ENCODE assay signal across 8 mouse cellular contexts in genomic region chr17:29263840-29264633, GRCm38 (mm10). TPM values are rescaled to one million over a fixed set of nuclear protein-coding genes. Genes with fewer than 3 reads are reported as not detected.
DNase-seq lines count a peak whose midpoint lies in the region; ATAC-seq lines count a peak whose summit lies in the region.

Gene Ppil1, minus strand, starts transcription at chr17:29264186.

- H3K4me1 ChIP-seq in hindbrain, embryonic 10.5 days (replicated peaks), result peaks cover 47% of the 10 kb centered on the region

- peaks cover 29% of the 10 kb centered on the region for H3K36me3 ChIP-seq in hindbrain, embryonic 10.5 days

- H3K27ac ChIP-seq in hindbrain, embryonic 10.5 days, result peak within 1 kb of the TSS; percentile 97

- no peaks in the 10 kb centered on the region for H3K9me3 ChIP-seq in hindbrain, embryonic 10.5 days

- no peaks in the 10 kb centered on the region for H3K27me3 ChIP-seq in hindbrain, embryonic 10.5 days (ENCODE audit: insufficient read depth, poor library complexity, severe bottlenecking)

- peak; percentile 83 for DNase-seq in Muller cell, postnatal 12 days (ENCODE audit: inconsistent ontology term)
- peak; percentile 87 for DNase-seq in cerebellum, adult 8-10 months
- DNase-seq in hindbrain, embryonic 10.5 days (ENCODE audit: low spot score), result peak; percentile 89
- peak; percentile 75 to 88 for DNase-seq in layer of hippocampus, postnatal 14 days (ENCODE audit: low spot score in 2 of 2)
- DNase-seq in lung, postnatal 14 days, result peak; percentile 83
- DNase-seq in retina, adult 2 months (ENCODE audit: low read depth, low spot score), result peak; percentile 69
- DNase-seq in thymus, postnatal 36 days, result peak; percentile 82 to 83

- H3K4me3 ChIP-seq in hindbrain, embryonic 10.5 days, result peak within 1 kb of the TSS; percentile 94

- 8% methylated on average over 38 of the region's 38 CpGs for WGBS in hindbrain, embryonic 10.5 days

- peak; percentile 76 for ATAC-seq in frontal cortex, adult (ENCODE audit: low TSS enrichment)

RNA-seq across cellular contexts. Expression of gene Ppil1, which starts in this region (rescaled TPM):
- 173 and 211 TPM in 2 replicates for polyA plus RNA-seq in hindbrain, embryonic 10.5 days (2016; fragmentation: Nextera tagmentation; extraction: Ambion mirVana)
- total RNA-seq in layer of hippocampus, postnatal 14 days (2021), result 10 to 100 TPM; 17.3 to 18.1 TPM

Comparison
In these comparisons a context has a peak if more than half of its experiments do, and no peak if none do; other contexts are left out.
1. Peak in every context shown above with its lines: DNase-seq, ATAC-seq, H3K4me3 ChIP-seq and H3K27ac ChIP-seq.